Mouse (Mus musculus): ENCODE results near the gene Prkg2. TPM values are rescaled to one million over a fixed set of nuclear protein-coding genes. Genes with fewer than 3 reads are reported as not detected.

Prkg2 gene
- total RNA-seq, 1 experiment from 2014 or later = 2.9 TPM

DNA sequence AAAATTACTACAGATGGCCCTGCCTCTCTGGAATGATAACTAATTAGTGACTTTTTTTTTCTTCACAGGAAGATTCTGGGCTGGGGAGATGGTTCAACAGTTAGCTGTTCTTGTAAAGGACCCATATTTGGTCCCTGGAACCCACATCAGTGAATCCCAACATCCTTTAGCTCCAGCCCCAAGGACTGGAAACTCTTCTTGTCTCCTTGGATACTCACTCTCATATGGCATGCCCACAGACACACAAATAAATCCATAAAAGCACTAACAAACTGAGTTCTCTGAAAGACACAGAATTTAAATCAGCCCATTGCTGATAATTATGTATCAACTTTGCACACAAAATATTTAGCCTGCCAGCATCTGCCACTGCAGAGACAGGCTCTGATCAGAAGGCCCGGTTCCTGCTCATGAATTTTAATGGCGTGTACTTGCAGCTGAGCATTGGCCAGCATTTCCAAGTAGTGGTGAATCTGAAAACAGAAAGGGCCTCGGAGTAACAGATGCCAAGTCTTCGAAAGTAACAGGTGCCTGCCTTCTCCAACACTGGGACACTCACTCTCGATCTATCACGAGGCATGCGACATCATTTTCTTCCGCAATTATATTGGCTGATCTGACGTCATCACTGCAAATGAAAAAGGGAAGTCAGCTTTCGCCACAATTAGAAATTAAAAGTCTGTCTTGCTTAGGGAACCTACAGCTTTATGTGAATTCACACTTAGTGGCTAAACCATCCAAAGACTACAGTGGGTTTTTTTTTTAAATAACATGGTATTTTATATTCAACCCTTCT, 61.1 kb downstream of the Prkg2 start:
- DNase-seq = no peak

DNA sequence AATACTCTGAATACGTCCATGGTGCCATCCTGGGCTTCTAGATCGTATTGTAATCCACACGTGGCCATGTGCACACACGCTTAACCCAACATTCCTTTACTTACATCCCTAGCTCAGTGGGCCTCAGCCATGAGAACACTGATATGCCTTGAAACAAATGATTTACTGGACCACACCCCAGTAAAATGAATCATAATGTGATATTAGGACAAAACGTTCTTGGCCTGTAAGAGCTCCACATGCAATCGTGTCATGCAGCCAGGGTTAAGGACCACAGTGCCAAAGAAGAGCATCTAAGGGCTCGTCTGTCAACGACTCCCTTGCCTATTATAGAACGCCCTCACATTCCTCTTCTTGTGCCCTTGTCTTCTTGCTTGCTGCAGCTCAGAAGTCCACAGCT, 70.5 kb downstream of the Prkg2 start:
- no peak for DNase-seq

DNA sequence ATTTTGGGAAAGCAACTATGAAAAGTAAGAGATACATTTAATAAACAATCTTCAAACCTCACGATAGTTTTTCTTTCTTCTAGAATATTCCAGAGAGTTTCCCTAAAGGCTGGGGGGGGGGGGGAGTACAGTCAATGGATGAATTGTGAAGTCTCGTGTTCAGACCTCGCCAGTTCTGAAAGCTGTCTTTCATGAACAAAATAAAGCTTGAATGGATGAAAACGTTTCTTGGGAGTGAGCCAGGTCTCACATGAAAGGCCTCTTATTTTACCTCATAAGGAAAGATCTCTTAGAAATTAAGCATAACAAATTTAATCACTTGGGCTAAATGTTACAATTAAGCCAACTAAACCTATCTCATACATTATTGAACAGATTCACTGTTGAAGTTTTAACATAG, 72.0 kb downstream of the Prkg2 start:
- no peak for DNase-seq

DNA sequence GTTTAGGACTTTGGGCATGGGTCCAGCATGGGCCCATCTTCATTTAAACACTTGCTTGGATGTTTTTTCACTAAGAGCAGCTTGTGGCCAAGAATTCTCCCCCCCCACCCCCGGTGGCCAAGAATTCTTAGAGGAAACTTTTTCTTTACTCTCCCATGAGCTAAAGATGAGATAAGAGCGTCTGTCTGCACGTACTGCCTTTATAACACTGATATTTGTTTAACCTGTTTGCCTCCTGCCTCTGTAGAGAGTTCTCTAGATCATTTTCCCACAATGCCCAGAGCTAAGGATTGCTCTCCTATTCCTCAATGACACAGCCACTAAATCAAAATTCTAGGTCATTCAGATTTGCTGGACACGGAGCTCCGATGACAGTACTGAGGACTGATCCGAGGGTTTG, 72.8 kb downstream of the Prkg2 start:
- DNase-seq = no peak

DNA sequence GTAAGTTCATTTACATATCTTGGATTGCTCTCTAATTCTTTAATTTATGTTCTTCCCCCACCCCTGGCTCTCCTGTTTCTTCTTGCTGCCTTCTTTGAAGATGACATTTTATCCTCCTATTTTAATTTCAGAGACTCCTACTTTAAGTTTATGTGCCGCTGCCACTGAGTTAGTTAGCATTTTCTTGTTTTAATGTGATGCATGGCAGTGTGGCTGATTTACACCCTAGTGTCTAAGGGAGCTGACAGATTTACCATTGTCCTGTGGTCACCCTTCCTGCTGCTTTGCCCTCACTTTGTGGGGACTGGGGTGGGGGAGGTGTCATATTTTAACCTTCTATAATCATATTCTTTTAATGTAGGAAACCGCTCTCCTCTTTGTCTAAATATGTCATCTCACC, 74.7 kb downstream of the Prkg2 start:
- no peak for DNase-seq

DNA sequence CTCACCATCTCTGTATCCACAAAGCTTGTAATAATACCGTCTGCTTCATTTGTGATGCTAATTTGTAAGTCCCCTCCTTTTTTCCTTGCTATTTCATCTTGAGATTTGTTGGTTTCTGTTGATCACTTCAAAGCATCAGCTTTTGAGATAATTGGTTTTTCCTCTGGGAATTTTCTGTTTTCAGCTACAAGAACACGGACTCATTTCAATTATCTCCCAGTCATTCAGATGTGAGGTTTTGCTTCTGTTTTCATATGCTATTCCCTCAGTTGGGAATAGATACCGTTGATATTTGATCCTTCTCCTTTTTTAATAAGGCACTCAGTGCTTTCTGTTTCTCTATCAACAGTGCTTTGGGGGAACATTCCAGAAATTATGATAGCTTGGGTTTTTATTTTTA, 81.6 kb downstream of the Prkg2 start:
- DNase-seq = no peak

DNA sequence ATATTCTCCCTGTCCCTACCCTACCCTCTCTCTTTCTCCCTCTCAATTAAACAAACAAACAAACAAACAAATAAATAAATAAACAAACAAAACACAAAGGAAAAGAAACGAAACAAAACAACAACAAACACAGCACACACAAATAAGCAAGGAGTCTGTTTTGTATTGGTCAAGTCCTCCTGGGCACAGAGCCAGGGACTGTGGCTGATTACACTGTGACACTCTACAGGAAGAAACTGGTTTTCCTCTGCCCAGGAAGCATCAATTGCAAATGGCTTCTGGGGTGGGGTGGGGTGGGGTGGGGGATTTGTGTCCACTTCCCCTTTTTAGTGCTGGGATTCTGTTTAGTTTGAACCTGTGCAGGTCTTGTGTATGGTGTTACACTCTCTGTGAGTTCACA, 83.8 kb downstream of the Prkg2 start:
- peak; percentile 14 for DNase-seq

DNA sequence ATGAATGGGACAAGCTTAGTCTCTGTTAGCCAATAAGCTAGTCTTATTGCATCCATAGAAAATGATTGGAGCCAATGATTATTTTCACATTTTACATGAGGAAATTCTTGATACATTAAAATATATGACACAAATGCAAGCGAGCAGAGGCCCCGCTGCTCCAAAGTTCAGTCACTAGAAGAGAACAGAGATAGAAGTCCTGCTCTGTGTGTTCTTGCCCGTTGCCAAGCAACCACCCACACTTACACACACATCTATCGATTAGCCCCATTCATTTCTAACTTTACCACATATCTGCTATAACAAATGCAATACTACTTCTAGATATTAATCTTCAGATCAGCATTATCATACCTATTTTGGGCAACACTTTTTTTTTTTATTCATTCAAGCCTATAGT, 85.6 kb downstream of the Prkg2 start:
- no peak for DNase-seq

DNA sequence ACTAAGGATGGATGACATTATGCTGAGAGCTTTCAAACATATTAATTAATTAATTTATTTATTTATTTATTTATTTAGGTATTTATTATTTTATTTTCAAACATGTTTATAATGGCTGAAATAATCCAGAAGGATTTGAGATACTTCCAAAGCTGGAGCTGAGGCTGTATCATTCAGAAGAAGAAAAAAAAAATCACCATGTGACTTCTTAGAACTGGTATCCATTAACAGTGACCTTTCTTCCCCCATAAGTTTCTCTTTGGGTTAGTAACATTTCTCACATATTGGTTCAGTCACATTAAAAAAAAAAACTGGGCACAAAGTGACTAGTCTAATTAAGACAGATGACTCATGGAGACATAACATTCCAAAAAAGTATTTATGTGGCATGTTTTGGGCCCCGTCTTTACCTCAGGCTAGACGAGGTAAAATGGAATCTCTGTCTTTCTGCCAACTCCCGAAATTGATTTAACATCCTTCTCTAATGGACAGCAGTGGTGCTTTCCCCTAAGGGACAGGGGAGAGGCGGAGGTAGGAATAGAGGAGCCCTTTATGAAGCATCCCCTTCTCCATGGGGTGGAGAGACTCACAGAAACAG, 86.6 kb downstream of the Prkg2 start:
- DNase-seq = no peak

DNA sequence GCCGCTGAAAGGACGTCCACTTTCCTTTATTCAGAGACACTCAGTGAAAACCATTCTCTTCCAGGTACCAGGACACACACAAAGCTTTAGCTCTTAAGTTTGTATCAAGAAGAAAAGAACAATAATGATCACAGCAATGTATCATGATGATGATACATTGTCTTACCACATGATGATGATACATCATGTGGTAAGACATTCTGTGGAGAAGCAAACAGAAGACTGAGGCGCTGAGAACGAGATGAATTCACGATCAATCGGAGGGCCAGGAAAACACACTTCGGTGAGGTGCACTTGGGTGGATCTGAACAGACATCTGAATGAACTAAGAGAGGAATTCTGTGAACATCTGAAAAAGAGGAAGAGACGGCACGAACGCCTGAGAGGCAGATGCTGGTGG, 87.4 kb downstream of the Prkg2 start:
- no peak for DNase-seq

DNA sequence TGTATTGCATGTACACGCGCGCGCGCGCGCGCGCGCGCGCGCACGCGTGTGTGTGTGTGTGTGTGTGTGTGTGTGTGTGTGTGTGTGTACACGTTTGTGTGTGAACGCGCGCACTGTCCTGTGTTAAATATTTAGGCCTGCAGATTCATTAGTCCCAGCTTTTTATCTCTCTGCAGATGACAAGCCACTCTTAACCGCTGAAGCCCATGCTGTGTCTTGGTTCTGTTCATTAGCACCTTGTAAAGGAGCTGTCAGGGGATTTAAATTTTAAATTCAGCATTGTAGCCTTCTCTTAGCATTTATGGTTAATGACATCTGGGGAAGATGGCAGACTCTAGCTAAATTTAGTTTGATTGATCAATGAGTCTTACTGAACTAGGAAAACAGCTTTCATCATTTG, 90.5 kb downstream of the Prkg2 start:
- no peak for DNase-seq

DNA sequence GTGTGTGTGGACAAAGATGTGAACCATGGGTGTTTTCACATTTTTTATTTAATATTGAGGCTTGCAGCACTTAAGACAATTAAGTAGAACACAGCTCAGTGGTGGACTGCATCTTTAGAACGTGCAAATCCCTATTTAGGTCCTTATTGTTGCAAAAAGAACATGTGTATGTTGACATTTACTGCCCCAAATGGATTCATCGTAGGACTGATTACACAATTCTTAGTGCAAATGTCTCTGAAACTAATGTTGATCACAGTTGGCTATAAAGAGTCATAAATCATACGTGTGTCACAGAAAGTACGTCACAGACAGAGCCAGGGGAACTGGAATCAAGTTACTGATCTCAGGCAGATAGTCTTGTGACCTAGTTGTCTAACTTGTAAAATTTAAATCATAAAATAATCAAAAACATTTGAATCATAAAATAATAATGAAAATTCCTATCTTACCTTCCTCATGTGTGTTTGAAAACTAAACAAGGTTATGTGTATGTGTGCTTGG, 91.0 kb downstream of the Prkg2 start:
- DNase-seq = no peak

DNA sequence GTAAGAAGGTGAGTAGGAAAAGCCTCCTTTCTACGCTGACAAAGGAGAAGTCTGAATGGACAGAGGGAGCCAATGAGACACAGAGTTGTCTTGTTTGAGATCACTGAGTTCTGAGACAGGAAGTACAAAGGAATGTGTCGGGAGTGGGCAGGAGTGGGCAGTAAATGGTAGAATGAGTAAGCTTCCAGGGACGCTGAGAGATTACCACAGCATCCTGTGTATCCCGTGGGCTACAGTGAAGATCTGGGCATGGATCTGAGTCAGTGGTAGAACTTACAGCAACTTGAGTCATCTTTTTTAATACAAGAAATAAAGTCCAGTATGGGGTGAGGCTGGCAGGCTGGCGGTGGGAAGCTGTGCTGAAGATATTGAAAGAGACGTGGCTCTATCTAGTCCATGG, 93.4 kb downstream of the Prkg2 start:
- no peak for DNase-seq

DNA sequence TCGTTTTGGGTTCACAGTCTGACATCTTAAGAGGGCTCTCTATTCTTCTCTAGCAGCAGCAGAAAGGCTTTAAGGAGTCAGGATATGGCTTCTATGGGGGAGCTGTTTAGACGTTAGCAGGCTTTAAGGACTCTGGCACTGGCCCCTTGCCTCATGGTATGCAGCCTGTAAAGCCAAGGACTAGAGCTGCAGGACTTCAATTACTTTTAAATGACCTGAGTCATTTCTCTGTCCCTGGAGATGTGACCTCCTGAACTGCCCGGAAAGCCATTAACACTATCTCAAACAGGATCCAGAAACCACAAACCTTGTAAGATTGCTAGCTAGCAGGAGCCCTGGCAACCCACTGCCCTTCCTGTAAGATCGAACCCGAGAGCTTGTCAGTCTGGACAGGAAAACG, 96.4 kb downstream of the Prkg2 start:
- no peak for DNase-seq

DNA sequence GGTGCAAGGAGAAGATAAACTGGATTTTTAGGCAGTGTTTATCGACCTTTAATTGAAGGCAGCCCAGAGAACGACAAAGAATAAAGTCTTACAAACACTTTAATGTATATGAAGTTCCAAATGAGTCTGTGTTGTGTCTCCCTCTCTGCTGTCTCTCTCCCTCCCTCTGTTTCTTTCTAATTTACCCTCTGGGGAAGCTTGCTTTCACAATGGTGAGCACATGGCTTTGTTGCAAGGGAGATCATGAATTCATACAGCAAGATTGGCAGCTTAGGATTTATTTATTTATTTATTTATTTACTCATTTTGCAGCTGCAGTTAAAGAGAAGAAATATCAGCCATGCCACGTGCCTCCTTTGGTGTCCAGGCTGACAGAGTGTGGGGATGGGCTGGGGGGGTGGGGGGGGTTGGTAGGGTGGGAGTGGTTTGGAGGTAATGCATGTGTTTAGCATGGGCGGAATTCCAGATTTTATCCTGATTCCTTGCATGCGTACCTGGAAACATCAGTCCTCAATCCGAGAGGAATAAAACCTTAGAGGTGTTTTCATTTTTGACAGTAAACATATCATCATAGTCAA, 97.4 kb downstream of the Prkg2 start:
- DNase-seq = no peak

DNA sequence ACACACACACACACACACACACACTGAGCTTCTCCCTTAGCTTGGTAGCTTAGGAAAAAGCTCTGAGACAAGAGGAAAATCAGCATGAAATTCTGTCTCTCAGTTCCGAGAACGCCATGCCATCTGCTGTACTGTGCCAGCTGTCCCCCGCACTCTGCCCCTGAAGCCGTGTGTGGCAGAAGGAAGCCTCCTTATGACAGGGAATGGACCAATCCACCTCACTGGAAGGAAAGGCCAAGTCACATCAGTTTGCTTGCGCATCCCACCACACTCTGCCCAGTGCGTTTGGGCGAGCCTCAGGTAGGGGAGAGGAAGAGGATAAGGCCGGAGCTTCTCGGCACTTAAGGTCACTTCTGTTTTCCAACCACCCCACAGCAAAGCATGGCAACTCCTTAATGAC, 98.0 kb downstream of the Prkg2 start:
- DNase-seq = no peak

DNA sequence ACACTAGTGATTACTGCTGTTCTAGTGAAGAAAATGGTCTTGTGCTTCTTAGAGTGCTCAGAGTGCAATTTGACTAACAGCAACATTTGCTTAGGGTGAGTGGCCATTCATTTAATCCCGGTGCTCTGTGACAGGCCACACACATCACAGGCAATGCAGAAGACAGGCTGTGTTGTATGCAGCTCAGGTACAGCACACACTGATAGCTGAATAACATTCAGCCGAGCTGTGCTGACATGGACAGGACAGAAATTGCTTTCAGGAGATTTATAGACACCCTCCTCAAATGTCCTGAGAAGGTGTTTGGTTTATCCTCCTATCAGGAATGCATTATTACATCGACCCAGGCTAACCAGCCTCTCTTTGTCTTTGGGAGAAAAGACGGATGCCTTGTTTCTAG, 99.3 kb downstream of the Prkg2 start:
- DNase-seq = no peak

DNA sequence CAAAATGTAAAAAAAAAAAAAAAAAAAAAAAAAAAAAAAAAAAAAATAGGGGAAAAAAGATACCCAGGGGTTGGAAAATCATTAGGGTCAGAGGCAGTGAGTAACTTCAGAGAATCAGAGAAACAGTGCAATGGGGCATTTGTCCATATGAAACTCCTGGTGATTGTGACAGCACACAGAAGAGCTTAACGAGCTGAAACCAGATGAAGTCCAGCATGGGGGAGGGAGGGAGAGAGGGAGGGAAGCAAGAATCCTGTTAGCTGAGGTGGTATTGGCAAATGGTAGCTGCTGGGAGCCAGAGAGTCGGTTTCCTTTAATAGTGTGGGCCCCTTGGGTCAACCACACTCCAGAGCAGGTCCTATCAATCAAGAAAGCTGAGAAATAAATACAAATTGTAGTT, 100.5 kb downstream of the Prkg2 start:
- no peak for DNase-seq

DNA sequence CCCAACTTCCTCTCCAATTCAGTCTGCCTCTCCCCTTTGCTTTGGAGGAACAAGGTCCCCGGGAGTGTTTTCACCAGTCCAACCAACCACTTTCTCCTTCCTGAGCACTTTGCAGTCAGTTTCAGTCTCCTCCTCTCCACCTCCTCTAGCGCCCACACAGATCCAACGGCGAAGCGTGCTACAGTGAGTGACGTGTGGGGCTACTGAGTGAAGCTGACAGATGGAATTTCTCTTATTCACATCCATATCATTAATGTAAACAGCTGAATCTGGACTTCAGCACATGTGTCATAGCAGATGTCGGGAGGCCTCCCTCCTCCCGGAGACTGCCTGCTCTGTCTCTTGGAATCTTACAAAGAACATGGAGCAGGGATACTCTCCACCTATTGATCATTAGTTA, 101.2 kb downstream of the Prkg2 start:
- DNase-seq = no peak

DNA sequence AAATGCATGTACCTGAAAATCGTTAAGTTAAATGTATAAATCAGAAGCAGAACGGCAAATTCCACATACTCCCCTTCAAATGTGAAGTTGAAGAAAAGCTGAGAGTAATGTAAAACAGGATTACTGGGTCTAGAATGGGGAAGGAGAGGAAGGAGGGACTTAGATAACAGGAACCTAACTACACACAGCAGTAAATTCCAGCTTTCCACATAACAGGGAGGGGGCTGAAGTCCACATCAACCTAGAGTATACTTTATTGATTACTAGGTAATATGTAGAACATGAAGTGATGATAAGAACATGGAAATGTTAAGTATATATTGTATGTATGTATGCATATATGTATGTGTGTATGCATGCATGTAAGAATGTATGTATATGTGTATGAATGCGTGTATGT, 114.2 kb downstream of the Prkg2 start:
- no peak for DNase-seq

DNA sequence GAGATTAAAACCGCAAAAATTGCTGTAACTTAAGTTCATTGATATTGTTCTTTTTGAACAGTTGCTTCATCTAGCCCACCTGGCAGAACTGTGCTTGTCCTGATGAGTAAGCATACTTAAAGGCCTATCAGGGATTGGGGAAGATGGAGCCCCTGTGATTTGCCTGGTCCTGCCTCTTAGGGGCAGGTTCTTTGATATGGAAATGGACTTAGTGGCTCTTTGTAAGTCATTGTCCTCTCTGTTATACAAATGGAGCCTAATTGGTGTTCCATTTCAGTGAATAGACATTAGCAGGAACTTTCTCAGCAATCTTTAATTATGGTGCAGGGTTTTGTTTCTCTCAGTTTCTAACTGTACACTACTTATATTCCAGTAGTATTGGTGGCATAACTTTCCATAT, 115.5 kb downstream of the Prkg2 start:
- DNase-seq = no peak

DNA sequence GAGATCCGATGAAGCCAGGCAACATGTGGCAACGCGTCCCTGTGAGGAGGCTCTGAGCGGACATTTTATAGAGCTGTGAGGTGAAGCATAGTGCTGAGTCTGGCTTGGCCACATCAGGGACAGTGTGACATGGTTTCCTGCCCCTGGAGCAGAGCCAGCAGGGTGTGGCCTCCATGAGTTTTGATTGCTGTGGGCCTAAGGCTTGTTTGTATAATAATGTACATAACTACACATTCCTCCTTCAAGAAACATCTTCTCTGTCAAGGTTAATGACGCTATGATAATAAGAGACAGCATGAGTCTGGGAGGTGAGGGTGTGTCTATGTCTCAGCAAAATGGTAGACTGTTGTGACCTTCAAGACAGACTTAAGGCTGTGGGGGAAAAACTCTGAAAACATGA, 118.4 kb downstream of the Prkg2 start:
- no peak for DNase-seq

DNA sequence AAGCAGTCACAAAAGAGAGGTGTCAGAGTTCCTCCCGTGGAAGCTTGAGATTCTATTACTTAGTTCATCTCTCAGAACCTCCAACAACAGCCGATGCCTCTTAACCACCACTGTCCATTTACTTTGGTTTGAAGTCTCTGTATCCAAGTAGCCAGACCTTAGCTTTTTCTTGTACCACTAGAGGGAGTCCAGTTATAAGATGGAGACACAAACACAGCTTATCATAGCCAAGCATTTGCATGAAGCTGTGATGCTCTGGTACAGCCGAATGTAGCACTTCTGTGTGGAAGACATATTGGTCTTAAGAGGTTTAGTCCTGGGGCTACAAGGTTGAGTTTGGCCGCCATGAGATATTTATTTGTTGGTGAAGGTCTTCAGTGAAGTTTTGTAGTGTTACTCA, 134.8 kb downstream of the Prkg2 start:
- DNase-seq = no peak

DNA sequence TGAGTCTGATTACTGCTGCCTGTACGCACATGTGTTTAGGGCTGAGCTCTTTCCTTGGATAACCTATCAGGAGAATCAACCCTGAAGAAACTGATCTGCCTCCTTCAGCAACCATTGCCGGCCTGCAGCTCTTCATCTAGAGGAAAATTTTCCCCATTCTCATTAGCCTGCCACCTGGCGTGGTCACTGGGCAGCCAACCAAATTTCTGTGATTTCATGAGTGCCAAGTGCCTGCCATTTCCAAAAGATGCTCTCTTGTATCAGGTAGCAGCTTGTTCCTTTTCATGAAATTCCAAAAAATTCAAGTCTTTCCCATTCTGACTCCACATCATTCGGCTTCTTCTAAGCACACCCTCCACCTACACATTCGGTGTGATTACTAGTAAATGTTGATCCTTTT, 136.2 kb downstream of the Prkg2 start:
- no peak for DNase-seq

Data from adrenal gland, postnatal 14 days (tissue).